Mouse (Mus musculus) lung, embryonic 14.5 days (tissue): ENCODE measurements around the gene Pigk. TPM values are rescaled to one million over a fixed set of nuclear protein-coding genes. Genes with fewer than 3 reads are reported as not detected.

Experiments used
- ATAC-seq: fragments of 200-750 bp; cut with Nextera tagmentation; 2 replicates; pipeline ENCODE4 v1.8.0; 2017; ENCODE audit warnings: mild to moderate bottlenecking, moderate TSS enrichment, moderate library complexity; ENCODE audit not compliant: insufficient read depth
- DNase-seq: peaks from one replicate; pipeline ENCODE4 v3.0.0-alpha.2; 2015
- H3K27ac ChIP-seq: fragments of 300-500 bp; sonication (generic); 2 replicates; pipeline ENCODE4 v1.5.1; 2014; ENCODE audit warnings: low read depth, mild to moderate bottlenecking, moderate library complexity
- H3K27me3 ChIP-seq: fragments of 300-500 bp; sonication (generic); 2 replicates; pipeline ENCODE4 v1.6.1; 2014; ENCODE audit warnings: low read length, control low read depth; ENCODE audit not compliant: insufficient read depth
- H3K36me3 ChIP-seq: fragments of 300-500 bp; sonication (generic); 2 replicates; pipeline ENCODE4 v1.6.1; 2014; ENCODE audit warnings: control low read depth; ENCODE audit not compliant: insufficient read depth
- H3K4me1 ChIP-seq: fragments of 300-500 bp; sonication (generic); 2 replicates; pipeline ENCODE4 v1.6.1; 2014; ENCODE audit warnings: antibody characterized with exemption, control low read depth; ENCODE audit not compliant: insufficient read depth
- H3K4me2 ChIP-seq: fragments of 300-500 bp; sonication (generic); 2 replicates; pipeline ENCODE4 v1.6.1; 2014; ENCODE audit warnings: mild to moderate bottlenecking
- H3K4me3 ChIP-seq: fragments of 300-500 bp; sonication (generic); 2 replicates; pipeline ENCODE4 v1.5.1; 2014; ENCODE audit warnings: low read depth, low read length
- H3K9ac ChIP-seq: fragments of 300-500 bp; sonication (generic); 2 replicates; pipeline ENCODE4 v1.6.1; 2014
- H3K9me3 ChIP-seq: fragments of 300-500 bp; sonication (generic); 2 replicates; pipeline ENCODE4 v1.6.1; 2016; ENCODE audit warnings: low read depth, low read length, control low read depth
- CTCF ChIP-seq: IDR thresholded peaks from 2 replicates; pipeline ENCODE4 v1.5.1; 2016; ENCODE audit warnings: antibody characterized with exemption, low read depth
- WGBS: fragments of 180-500 bp; shearing (Covaris S2); extraction: QIAGEN DNeasy Blood & Tissue Kit; methylation state at CpG from one replicate; pipeline ENCODE4 v1.1.7; 2014; 5-methylcytosine and 5-hydroxymethylcytosine counted together
- polyA plus RNA-seq: library from polyadenylated mRNA; unstranded; fragments of >200 nt; fragmentation: Nextera tagmentation; extraction: Ambion mirVana; gene quantifications from 2 replicates; pipeline ENCODE4 v1.2.1, GENCODE M21; 2014

The Pigk gene
- polyA plus RNA-seq, 1 experiment from 2014 or later, result 50.3 TPM

GRCm38 (mm10) chr3:152756896-152757295 lies 43.0 kb downstream of the Pigk start:
- peak; percentile 20 for DNase-seq
- no peak overlapping the region for H3K4me3 ChIP-seq
- no peak overlapping the region for H3K4me2 ChIP-seq
- no peak for ATAC-seq
- H3K27ac ChIP-seq, result no peak overlapping the region
- no peaks in the 10 kb centered on the region for H3K27me3 ChIP-seq
- no peaks in the 10 kb centered on the region for H3K36me3 ChIP-seq
- TF ChIP-seq CTCF, result no peak
- no peak overlapping the region for H3K9ac ChIP-seq
- WGBS, result 81% methylated on average over 2 of the region's 2 CpGs
- no peaks in the 10 kb centered on the region for H3K9me3 ChIP-seq
- H3K4me1 ChIP-seq, result peaks cover 13% of the 10 kb centered on the region

- TF ChIP-seq CTCF, result no peak
- no peak overlapping the region for H3K4me3 ChIP-seq
- ATAC-seq, result peak; percentile 55
- H3K9me3 ChIP-seq, result no peaks in the 10 kb centered on the region
- H3K4me1 ChIP-seq, result peaks cover 13% of the 10 kb centered on the region
- H3K4me2 ChIP-seq, result no peak overlapping the region
- DNase-seq, result peak; percentile 24
- no peaks in the 10 kb centered on the region for H3K36me3 ChIP-seq
- peak overlapping the region; percentile 44; the same call in 1 of the 2 replicates for H3K27ac ChIP-seq
- 49% methylated on average over 12 of the region's 12 CpGs for WGBS
- no peak overlapping the region for H3K9ac ChIP-seq
- H3K27me3 ChIP-seq, result no peaks in the 10 kb centered on the region
Measured at GRCm38 (mm10) chr3:152757464-152758393, 43.8 kb downstream of the Pigk start.

- WGBS, result 30% methylated on average over 15 of the region's 15 CpGs
- Histone ChIP-seq H3K9me3 (no peaks in the 10 kb centered on the region), H3K27ac (no peak overlapping the region), H3K4me1 (peaks cover 13% of the 10 kb centered on the region), H3K27me3 (no peaks in the 10 kb centered on the region), H3K36me3 (no peaks in the 10 kb centered on the region), H3K9ac (no peak overlapping the region), H3K4me3 (no peak overlapping the region), H3K4me2 (peak overlapping the region; percentile 36)
- TF ChIP-seq CTCF, result no peak
- peak; percentile 80 for ATAC-seq
- peak; percentile 88 for DNase-seq
Measured at GRCm38 (mm10) chr3:152758500-152759032, 44.7 kb downstream of the Pigk start.

- WGBS, result 25% methylated on average over 7 of the region's 7 CpGs
- peaks cover 13% of the 10 kb centered on the region for H3K4me1 ChIP-seq
Measured at GRCm38 (mm10) chr3:152761116-152761515, 47.2 kb downstream of the Pigk start.

GRCm38 (mm10) chr3:152761661-152762060 lies 47.8 kb downstream of the Pigk start:
- peak; percentile 21; the same call in 1 of the 2 replicates for ATAC-seq
- 0 out of 2 replicates have a peak, but pooled peaks cover 5% of the 10 kb centered on the region for H3K36me3 ChIP-seq
- peak; percentile 31; the same call in 1 of the 2 replicates for TF ChIP-seq CTCF
- H3K9ac ChIP-seq, result no peak overlapping the region
- H3K4me2 ChIP-seq, result no peak overlapping the region
- no peaks in the 10 kb centered on the region for H3K27me3 ChIP-seq
- H3K9me3 ChIP-seq, result no peaks in the 10 kb centered on the region
- peak; percentile 65 for DNase-seq
- H3K4me3 ChIP-seq, result no peak overlapping the region
- WGBS, result 44% methylated on average over 8 of the region's 8 CpGs
- no peak overlapping the region for H3K27ac ChIP-seq
- H3K4me1 ChIP-seq, result peaks cover 13% of the 10 kb centered on the region

More at GRCm38 (mm10) chr3:152761116-152761515, 47.2 kb downstream of the Pigk start:
- H3K27me3 ChIP-seq, result no peaks in the 10 kb centered on the region
- no peak overlapping the region for H3K4me3 ChIP-seq
- H3K9me3 ChIP-seq, result no peaks in the 10 kb centered on the region
- H3K27ac ChIP-seq, result no peak overlapping the region
- H3K9ac ChIP-seq, result no peak overlapping the region
- no peaks in the 10 kb centered on the region for H3K36me3 ChIP-seq
- TF ChIP-seq CTCF, result peak; percentile 67
- ATAC-seq (no peak), DNase-seq (peak; percentile 78)
- no peak overlapping the region for H3K4me2 ChIP-seq

- Histone ChIP-seq H3K4me1 (peaks cover 13% of the 10 kb centered on the region), H3K9me3 (no peaks in the 10 kb centered on the region), H3K27ac (no peak overlapping the region), H3K4me3 (no peak overlapping the region), H3K27me3 (no peaks in the 10 kb centered on the region), H3K4me2 (no peak overlapping the region), H3K36me3 (0 out of 2 replicates have a peak, but pooled peaks cover 5% of the 10 kb centered on the region), H3K9ac (no peak overlapping the region)
- ATAC-seq (no peak), DNase-seq (no peak)
- TF ChIP-seq CTCF, result no peak
- WGBS, result 88% methylated on average over 8 of the region's 8 CpGs
Measured at GRCm38 (mm10) chr3:152762302-152762701, 48.4 kb downstream of the Pigk start.
